Mouse (Mus musculus): Measurements from ENCODE around the gene Pxn. TPM values are rescaled to one million over a fixed set of nuclear protein-coding genes. Genes with fewer than 3 reads are reported as not detected.
"Not testable (repeated sequence)": the region's sequence is repeated elsewhere in the genome, so short reads cannot be mapped to it uniquely, and the experiment has no call there.

Gene Pxn
- total RNA-seq, 2 experiments from 2014 or later: 33.5 to 54.2 TPM

DNA sequence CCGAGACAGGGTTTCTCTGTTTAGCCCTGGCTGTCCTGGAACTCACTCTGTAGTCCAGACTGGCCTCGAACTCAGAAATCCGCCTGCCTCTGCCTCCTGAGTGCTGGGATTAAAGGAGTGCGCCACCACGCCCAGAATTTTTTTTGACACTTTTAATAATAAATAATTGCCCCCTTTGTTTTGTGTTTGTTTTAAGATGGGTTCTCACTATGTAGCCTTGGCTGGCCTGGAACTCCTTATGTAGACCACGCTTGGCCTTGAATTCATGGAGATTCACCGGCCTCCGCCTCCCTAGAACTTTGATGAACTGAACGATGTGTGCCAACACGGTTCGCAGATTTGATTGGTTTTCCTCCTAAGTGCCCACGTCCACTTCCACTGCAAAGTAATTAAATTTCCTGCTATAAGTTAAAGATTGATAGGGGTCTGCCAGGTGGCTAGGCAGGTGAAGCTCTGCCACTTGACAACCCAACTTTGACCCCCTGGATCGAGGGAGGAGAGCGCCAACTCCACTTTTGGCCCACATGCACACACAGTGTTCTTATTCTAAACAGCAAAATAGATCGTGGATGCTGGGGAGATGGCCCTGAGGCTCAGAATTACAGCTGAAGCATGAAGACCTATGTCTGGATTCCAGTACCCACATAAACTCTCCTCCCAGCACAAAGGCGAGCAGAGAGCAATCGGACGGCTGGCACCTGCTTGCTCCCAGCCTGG, 20.8 kb upstream of the Pxn start:
- DNase-seq: no peak

DNA sequence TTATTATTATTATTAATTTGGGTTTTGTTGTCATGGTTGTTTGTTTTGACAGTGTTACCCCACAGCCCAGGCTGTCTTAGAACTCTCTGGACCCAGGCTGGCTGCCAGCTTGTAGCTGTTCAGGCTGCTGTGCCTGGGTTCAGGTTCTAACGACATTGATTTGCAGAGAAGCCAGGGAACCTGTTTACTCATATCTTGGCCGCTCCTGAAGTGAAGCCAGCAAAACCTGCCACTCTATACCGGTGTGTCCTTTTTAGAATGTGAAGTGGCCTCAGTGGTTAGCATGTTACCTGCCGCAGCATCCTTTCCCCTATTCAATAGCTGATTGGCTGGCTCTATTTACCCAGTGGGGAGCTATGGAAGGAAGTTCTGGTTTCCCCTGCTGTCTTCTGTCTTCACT, 19.8 kb upstream of the Pxn start:
- no peak for DNase-seq

DNA sequence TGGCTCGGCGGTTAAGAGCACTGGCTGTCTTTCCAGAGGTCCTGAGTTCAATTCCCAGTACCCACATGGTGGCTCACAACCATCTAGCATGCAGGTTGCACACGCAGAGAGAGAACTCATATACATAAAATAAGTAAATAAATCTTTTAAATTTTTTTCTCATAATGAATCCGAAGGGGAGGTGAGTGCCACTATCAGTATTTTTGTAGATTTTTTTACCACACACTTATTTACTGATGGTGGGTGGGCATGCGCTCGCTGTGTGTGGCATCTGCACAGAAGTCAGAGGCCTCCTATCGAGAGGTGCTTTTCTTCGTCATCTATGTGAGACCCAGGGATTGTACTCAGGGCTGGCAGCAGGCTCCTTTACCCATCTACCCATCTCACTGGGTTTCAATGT, 19.1 kb upstream of the Pxn start:
- DNase-seq: no peak

GRCm38 (mm10) chr5:115487942-115488580, 18.4 kb upstream of the Pxn start:
- no peak for DNase-seq

- DNase-seq: peak; percentile 67 to 73
Measured at GRCm38 (mm10) chr5:115488841-115489698, 17.4 kb upstream of the Pxn start.

DNA sequence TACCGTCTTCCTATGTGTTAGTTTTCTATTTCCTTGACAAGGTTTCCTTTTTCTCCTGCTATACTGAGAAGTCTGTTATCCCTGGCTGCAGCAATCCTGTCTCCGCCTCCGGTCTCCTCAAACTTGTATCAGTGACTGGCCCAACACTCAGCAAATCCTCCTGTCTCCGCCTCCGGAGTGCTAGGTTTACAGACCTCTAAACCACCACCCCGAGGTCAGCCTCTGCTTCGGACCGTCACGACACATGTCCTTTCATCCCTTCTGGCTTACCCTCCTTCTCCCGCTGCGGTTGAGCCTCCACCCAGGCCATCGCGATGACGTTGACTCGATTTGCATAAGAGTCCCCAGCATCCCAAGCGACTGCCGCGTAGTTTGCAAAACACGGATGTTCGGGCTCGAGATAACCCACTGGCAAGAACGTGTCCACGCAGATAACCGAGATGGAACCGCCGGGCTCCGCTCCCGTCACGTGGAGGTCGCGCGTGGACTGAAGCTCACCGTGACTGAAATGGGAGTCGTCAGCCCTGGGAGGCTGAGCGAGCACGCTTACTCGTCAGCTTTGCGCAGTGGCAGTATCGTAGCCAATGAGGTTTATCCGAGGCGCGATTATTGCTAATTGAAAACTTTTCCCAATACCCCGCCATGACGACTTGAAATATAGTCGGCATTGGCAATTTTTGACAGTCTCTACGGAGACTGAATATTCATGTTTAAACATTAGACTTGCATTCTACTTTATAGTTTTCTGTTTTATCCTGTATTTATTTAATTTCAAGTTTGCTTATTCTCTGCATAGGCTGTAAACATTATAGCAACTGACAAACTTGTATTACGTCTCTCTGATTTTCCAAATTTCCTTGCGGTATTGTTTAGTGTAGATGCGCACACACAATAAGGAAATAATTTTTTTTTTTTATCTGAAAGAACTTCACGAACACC, 16.5 kb upstream of the Pxn start:
- DNase-seq: peak; percentile 87 to 88

- DNase-seq: no peak
Measured at GRCm38 (mm10) chr5:115490638-115491000, 15.9 kb upstream of the Pxn start.

- no peak for DNase-seq
Measured at GRCm38 (mm10) chr5:115491076-115491475, 15.4 kb upstream of the Pxn start.

DNA sequence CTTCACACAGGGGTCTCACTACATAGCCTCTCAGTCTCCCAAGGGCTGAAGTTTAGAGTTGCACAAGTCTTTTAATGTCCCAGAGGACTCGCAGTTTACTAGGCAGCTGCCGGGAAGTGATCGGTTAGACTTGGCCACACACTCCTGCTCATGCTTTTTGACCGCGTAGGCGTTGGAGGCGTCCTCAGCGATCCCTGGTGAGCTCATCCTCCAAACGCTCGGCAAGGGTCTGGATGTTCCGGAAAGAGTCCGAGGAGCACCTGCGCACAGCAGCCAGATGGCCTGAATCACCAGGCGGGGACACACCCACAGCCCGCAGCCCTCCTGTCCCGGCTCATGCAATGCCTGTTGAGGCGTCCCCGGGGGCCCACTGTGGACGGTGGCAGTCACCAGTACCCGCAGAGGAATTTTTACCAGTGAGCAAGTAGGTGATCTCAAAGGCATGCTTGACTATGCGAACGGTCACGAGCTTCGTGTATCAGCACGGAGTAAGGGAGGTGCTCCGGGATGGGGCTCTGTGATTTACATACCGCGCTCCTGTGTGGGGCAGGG, 14.6 kb upstream of the Pxn start:
- peak; percentile 78 to 84 for DNase-seq

GRCm38 (mm10) chr5:115492711-115493335, 13.7 kb upstream of the Pxn start:
- DNase-seq: peak; percentile 36 to 72

DNA sequence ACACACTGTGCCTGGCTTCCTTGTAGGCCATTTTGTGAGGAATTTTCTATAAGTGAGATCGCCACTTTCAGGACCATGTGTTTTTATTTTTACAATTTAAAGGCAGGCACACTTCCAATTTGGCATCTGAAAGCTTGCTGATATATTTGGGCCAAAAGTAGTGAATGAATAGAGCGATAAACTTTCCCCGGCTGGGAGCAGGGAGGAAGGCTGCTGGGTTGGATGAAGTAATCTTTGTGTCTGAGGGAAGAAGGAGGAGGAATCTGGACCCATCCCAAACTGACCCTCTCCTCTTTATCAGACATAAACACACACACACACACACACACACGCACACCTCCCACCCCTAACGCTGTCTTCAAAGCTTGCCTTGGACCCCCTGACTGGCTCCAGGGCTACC, 13.0 kb upstream of the Pxn start:
- no peak for DNase-seq

DNA sequence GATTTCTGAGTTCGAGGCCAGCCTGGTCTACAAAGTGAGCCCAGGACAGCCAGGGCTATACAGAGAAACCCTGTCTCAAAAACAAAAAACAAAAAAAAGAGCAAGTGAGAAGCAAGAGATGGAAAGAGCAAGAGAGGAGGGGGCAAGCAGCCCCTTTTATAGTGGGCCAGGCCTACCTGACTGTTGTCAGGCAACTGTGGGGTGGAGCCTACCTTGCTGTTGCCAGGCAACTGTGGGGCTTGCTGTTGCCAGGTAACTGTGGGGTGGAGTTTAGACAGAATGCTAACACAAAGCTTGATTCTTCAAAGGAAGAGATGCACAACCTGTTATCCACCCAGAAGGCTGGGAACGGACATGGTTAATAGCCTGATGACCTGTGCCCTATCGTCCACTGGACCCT, 10.9 kb upstream of the Pxn start:
- not testable (repeated sequence) for DNase-seq

DNA sequence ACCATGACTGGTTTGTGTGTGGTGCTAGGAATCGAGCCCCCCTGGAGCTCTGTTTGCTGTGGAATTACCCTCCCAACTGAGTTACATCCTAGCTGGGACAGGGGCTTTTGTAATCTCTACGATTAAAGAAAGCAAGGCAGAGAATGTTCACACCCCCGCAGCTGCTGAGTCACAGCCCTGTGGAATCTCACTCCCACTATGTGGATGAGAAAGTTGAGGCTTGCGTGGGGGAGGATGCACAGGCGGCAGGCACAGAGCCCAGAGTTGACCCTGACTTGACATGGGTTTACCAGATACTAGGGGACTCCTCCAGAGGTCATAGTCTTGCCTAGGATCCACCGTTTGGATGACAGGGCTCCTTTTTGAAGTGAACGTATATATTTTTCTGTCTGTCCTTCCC, 9.4 kb upstream of the Pxn start:
- DNase-seq: no peak

- DNase-seq: no peak
Measured at GRCm38 (mm10) chr5:115498307-115499240, 7.9 kb upstream of the Pxn start.

GRCm38 (mm10) chr5:115500383-115500935, 6.0 kb upstream of the Pxn start:
- DNase-seq: peak in 1 of 2 experiments; percentile 43

DNA sequence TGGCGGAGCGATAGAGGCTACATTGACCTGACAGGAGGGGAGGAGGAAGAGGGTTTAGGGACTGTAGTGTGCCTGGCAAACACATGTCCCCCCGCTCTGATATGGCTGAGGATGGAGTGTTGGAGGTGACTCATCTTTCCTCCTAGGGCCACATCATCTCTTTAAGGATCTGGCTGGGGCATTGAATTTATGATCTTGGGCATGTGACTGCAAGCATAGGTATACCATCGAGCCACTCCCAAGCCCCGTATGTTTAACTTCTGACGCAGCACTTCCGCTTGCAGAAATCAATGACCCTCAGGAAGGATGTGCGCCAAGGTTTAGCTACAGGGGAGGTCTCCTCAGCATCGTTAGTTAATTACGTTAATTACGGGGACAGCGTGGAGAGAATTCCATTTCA, 3.4 kb upstream of the Pxn start:
- DNase-seq: no peak

- DNase-seq: not testable (repeated sequence)
Measured at GRCm38 (mm10) chr5:115505617-115506016, 859 bp upstream of the Pxn start.

DNA sequence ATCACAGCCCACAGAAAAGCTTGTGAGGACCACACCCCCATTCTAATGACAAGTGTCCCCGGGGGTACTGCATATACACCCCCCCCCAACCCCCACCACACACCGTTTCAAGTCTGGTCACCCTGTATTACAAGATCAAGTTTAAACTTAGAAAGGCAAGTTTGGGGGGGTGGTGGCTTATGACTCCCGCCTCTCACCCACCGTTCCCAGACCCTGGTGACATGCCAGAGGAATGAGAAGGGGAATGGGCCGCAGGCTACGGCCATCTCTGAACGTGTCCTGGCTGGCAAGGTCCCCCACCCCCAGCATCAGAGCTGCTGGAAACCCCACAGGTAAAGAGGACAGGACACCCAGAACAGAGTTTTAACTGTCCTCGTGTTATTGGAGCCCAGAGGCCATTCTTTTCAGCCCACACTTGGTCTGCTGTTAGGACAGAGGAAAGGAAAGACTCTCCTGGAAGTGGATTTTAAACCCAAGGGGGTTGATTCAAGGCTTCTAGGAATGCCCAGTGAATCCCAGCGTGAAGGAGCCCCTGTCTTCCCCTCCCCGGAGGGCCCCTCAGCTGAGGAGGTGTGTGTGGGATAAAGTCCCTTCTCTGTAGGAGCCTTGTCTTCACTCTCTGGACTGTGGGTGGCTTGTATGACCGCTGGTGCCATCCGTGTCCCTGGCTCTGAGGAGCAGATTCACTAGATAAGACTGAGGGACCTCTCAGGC, 948 bp downstream of the Pxn start:
- no peak for DNase-seq

All from adrenal gland, postnatal 36 days (tissue).